Mouse (Mus musculus): ENCODE measurements around the gene Cd82. TPM values are rescaled to one million over a fixed set of nuclear protein-coding genes. Genes with fewer than 3 reads are reported as not detected.

The Cd82 gene
- total RNA-seq, 2 experiments from 2014 or later: 12.8 to 17.8 TPM

DNA sequence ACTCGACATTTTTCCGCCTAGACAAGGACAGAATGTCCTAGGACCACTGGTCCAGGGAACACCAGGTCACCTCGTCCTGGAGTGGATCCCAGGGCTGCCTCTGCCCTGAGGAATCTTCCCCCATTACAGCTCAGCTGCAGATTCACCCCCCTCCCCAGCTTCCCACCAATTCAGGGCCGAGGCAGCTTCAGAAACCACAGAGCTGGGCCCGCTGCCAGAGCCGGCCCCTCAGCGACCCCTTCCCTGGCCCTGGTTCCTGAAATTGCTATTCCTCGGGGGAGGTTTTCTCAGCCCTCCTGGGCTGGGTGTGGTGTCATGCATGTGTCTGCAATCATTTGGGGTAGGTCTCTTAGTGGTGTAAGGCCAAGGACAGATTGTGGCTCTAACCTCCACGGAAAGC, 22.5 kb upstream of the Cd82 start:
- intact Hi-C loops (cut with DNase I): no loop called here
- no peak for TF ChIP-seq CTCF (IDR thresholded peaks at IDR 0.05)
- Histone ChIP-seq H3K4me3 (no peak overlapping the region), H3K27ac (no peak overlapping the region)
- DNase-seq (ENCODE audit: extremely low spot score in 1 of 2, low spot score in 2 of 2): no peak

DNA sequence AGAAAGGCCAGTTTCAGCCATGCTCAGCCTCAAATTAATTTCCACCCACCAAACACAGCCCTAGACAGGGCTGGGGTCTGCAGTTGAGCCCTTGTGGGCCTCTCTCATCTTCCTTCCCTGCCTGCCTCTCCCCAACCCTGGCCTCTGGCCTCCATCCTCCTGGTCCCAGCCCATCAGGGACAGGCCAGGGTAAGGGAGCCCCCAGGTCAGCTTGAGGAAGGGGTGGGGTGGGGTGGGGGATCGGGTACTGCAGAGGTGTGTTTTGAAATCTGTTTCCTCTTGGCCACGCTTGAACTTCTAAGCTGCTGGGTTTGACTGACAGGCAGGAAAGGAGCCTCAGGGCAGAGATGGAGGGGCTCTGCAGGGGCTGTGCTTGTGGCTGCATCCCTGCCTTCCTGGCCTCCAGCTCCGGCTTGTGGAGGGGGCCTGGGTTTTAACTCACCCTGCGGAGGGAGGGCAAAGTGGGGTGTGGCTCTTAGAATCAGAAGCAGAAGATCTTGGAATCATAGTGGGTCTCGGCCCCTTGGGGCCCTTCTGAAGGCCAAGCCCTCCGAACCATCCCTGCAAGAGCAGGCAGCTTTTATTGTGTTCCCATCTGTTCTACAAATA, 19.2 kb upstream of the Cd82 start:
- TF ChIP-seq CTCF (IDR thresholded peaks at IDR 0.05): no peak
- Histone ChIP-seq H3K4me3 (no peak overlapping the region), H3K27ac (no peak overlapping the region)
- intact Hi-C loops (cut with DNase I): no loop called here
- no peak for DNase-seq (ENCODE audit: extremely low spot score in 1 of 2, low spot score in 2 of 2)

DNA sequence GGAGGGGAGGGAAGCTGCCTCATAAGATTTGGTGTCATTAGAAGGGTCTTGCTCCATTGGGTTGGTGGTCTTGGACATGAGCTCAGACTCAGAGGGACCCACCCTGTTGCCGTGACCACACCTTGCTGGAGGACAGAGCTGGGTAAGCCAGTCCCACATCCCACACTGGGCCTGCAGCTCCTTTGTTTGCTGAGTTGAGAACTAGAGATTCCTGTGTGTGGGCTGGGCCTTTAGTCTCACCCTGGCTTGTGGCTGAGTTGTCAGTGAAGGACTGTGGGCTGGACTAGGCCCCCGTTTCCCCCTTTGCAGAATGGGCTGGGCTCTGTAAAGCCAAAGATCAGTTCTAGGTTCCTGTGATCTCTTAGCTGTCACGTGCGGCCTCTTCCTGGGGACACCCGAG, 15.8 kb upstream of the Cd82 start:
- H3K27ac ChIP-seq: no peak overlapping the region
- DNase-seq (ENCODE audit: extremely low spot score in 1 of 2, low spot score in 2 of 2): no peak
- intact Hi-C loops (cut with DNase I): loop anchor here (10.0 kb wide), 1 partner anchor 336 kb away; no protein-coding TSS in a partner anchor
- no peak for TF ChIP-seq CTCF (IDR thresholded peaks at IDR 0.05)
- no peak overlapping the region for H3K4me3 ChIP-seq

DNA sequence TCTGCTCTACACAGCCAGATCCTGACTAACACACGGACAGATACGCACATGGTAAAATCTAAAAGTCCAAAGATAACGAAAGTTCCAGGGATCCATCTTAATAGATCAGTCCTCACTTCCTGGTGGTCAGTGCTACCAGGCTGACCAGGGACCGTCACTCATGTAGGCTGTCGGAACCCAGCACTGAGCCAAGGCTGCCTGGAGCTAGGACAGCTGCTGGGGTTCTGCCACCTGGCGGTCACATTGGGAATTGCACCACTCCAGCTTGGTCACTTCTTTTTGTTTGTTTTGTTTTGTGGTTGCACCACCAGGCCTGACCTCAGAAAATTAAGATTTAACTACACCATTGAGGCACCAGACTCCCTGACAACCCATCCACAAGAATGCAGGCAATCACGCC, 14.6 kb upstream of the Cd82 start:
- Histone ChIP-seq H3K4me3 (no peak overlapping the region), H3K27ac (no peak overlapping the region)
- intact Hi-C loops (cut with DNase I): loop anchor here (10.0 kb wide), 1 partner anchor 337 kb away; no protein-coding TSS in a partner anchor
- peak; percentile 34 to 51 for DNase-seq (ENCODE audit: extremely low spot score in 1 of 2, low spot score in 2 of 2)
- TF ChIP-seq CTCF (IDR thresholded peaks at IDR 0.05): peak; percentile 97

DNA sequence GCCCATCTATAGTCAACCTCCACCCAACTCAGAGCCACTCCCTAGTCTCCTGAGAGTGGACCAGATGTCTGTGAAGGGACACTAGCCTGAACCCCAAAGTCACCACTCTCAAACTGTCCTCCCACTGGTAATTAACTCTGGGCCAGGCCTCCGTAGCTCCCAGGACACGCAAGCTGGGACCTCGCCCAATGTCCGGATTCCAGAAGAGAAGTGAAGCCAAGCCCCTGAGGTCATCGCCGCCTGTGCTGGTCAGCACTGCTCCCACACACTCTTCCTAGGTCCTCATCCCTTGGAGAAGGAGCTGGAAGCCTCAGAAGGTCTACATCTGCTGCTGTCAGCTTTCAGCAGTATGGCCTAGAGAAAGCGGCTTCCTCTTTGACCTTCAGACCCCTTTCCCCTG, 13.5 kb upstream of the Cd82 start:
- H3K4me3 ChIP-seq: no peak overlapping the region
- DNase-seq (ENCODE audit: extremely low spot score in 1 of 2, low spot score in 2 of 2): no peak
- intact Hi-C loops (cut with DNase I): loop anchor here (10.0 kb wide), 1 partner anchor 338 kb away; no protein-coding TSS in a partner anchor
- H3K27ac ChIP-seq: no peak overlapping the region
- TF ChIP-seq CTCF (IDR thresholded peaks at IDR 0.05): no peak

DNA sequence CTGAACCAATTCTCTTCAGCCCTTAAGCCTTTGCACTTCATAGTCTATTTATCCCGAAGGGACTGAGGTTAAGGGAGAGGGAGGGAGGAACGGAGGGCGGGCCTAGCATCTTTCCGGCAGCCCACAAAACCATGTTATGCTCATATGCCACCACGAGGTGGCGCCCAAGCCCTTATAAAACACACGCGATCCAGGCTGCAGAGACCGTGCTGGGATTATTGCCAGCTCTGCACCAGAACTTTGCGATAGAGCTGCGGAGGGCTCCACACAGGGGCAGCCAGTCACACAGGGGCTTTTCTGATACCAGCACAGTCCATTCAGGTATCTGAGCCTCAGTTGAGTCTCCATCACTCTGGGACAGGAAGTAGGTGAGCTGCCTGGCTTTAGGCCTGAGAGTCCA, 12.1 kb upstream of the Cd82 start:
- peak; percentile 88 for TF ChIP-seq CTCF (IDR thresholded peaks at IDR 0.05)
- intact Hi-C loops (cut with DNase I): loop anchor here (1.0 to 10.0 kb wide), 3 partner anchors 184 to 340 kb away; no protein-coding TSS in a partner anchor
- no peak overlapping the region for H3K27ac ChIP-seq
- peak; percentile 91 to 93 for DNase-seq (ENCODE audit: extremely low spot score in 1 of 2, low spot score in 2 of 2)
- no peak overlapping the region for H3K4me3 ChIP-seq

DNA sequence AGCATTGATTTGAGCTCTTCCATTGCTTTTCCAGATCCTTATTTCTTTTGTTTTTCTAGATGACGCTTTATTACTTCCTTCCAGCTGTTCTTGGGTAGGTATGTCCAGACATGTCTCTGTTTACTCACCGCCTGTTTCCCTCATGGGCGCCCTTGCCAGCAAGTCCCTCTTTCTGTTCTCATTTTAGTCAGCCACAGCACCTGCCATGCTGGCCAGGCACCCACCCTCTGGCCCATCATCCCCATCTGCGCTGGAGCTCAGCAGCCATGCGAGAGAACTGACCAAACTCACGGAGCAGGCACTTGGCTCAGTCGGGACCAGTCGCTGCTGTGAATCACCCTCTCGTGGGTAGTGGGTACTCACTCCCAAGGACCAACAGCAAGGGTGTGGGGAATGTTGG, 11.0 kb upstream of the Cd82 start:
- TF ChIP-seq CTCF (IDR thresholded peaks at IDR 0.05): no peak
- Histone ChIP-seq H3K4me3 (no peak overlapping the region), H3K27ac (no peak overlapping the region)
- no peak for DNase-seq (ENCODE audit: extremely low spot score in 1 of 2, low spot score in 2 of 2)
- intact Hi-C loops (cut with DNase I): loop anchor here (5.0 to 10.0 kb wide), 2 partner anchors 341 to 407 kb away; no protein-coding TSS in a partner anchor

DNA sequence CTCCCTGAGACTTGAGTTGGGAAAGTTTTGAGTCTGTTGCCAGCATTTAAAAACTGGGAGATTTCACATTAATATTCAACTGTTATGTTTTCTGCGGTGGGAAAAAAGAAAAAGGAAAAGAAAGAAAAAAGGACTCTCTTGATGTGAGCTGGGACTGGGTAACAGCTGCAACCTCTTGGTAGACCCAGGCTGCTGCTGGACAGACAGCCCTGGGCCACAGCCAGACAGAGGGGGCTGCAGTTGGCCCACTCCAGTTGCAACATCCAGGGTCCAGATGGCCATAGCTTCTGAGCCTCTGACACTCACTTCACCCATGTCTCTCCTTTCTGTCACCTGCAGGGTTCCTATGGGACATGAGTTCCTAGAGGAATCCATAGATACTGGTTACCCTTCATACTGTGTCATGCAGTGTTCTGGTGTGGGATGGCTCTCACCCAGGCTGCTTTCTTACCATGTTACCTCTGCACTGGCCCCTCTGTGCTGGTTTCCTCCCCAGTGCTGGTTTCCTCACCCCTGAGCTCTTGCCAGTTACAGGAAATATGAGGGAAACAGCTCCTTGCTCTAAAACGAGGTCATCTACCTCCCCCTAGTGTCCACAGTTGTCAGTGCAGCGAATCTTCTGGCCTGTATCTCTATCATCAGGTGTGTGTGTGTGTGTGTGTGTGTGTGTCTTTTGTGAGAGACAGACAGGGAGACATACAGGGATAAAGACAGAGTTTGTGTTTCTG, 8.1 kb upstream of the Cd82 start:
- Histone ChIP-seq H3K27ac (no peak overlapping the region), H3K4me3 (no peak overlapping the region)
- peak; percentile 76 to 79 for DNase-seq (ENCODE audit: extremely low spot score in 1 of 2, low spot score in 2 of 2)
- peak; percentile 72 for TF ChIP-seq CTCF (IDR thresholded peaks at IDR 0.05)
- intact Hi-C loops (cut with DNase I): loop anchor here (1.0 to 10.0 kb wide), 5 partner anchors 50 to 404 kb away; no protein-coding TSS in a partner anchor

DNA sequence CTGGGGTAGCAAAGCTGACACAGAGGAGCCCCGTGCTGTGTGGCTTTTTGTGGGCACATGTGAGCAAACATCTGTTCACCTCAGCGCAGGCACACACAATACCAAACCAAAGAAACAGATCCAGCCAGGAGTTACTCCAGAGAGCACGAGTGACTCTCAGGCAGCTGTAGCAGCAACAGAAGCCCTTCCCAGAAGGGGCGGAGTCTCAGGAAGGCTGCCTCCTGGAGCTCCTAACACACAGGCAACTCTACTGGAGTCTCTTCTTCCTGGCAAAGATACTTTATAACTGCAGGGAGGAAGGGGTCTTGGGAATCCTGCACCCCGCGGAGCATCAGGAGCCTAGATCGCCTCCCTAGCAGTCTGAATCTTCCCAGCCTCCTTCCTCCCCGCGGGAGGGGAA, 7.2 kb upstream of the Cd82 start:
- Histone ChIP-seq H3K27ac (no peak overlapping the region), H3K4me3 (peak overlapping the region; percentile 26)
- intact Hi-C loops (cut with DNase I): loop anchor here (2.0 to 10.0 kb wide), 3 partner anchors 253 to 403 kb away; no protein-coding TSS in a partner anchor
- peak in 1 of 2 experiments; percentile 29 for DNase-seq (ENCODE audit: extremely low spot score in 1 of 2, low spot score in 2 of 2)
- TF ChIP-seq CTCF (IDR thresholded peaks at IDR 0.05): no peak

DNA sequence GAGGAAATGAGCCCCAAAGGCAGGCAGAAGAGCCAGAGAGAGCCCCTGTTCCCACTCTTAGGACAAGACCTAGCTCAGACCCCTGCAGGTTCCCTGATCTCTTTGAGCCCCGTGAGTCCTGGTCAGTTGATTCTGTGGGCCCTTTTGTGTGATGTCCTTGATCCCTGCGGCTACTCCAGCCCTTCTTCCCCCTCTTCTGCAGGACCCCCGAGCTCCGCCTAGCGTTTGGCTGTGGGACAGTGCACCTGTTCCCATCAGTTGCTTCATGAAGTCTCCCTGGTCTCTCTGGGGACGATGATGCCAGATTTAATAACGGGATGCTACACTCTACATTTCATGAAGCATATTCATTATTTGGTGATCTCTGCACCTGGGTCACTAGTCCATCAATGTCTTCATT, 6.2 kb upstream of the Cd82 start:
- Histone ChIP-seq H3K27ac (no peak overlapping the region), H3K4me3 (no peak overlapping the region)
- TF ChIP-seq CTCF (IDR thresholded peaks at IDR 0.05): peak; percentile 50
- intact Hi-C loops (cut with DNase I): no loop called here
- DNase-seq (ENCODE audit: extremely low spot score in 1 of 2, low spot score in 2 of 2): no peak

DNA sequence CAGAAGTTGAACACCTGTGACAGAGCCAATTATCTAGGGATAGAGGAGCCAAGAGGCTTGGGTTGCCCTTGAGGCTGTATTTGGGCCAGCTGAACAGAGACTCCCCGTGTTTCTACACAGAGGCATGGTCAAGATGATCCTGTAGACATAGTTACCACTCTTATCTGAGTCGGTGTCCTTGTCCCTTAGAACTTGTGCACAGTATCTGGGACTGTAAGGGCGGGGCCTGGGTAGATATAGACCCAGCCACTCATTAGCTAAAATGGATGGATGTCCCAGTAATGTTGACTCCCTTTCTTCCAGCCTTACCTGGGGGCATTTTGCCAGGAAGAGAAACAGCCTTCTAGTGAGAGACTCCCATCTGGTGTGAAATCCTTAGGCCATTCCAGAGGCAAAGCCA, 3.4 kb upstream of the Cd82 start:
- H3K4me3 ChIP-seq: no peak overlapping the region
- no peak for TF ChIP-seq CTCF (IDR thresholded peaks at IDR 0.05)
- intact Hi-C loops (cut with DNase I): no loop called here
- no peak for DNase-seq (ENCODE audit: extremely low spot score in 1 of 2, low spot score in 2 of 2)
- H3K27ac ChIP-seq: no peak overlapping the region
